Mouse (Mus musculus): Measurements from ENCODE around the gene Sstr5.

DNA sequence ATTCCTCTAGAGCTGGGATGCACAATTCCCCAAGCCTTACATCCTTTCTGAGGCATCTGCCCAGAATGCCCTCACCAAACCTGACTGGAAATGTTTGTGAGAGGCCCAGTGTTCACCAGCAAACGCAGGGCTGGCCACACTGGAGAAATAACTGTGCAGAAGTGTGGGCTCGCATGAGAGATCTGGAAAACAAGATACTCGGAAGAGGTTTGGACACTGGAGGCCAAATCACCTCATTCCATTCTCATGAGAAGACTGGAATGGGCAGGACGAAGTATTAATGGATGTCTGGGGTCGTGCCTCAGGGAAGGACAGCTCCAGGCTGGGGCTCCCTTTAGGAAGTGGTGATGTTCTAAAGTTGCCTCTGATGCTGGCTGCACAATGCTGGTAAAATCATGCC is 43.6 kb upstream of the Sstr5 start:
- TF ChIP-seq MAX (IDR thresholded peaks at IDR 0.05) (no peak), CTCF (IDR thresholded peaks at IDR 0.05; ENCODE audit: control insufficient read depth, insufficient read depth, insufficient read length) (no peak), USF1 (IDR thresholded peaks at IDR 0.05; ENCODE audit: low read depth) (no peak), MYOD1 (IDR thresholded peaks at IDR 0.05; ENCODE audit: control insufficient read depth, insufficient read length, low read depth) (no peak), CEBPB (IDR thresholded peaks at IDR 0.05; ENCODE audit: low read depth) (no peak)
